In genomic region chr3:134099471-134100125, GRCm38 (mm10) we compare ENCODE assay signal across 8 mouse cellular contexts.
DNase-seq lines count a peak whose midpoint lies in the region; ATAC-seq and TF ChIP-seq lines count a peak whose summit lies in the region.

No protein-coding gene starts in this region.

- peak; percentile 34 for DNase-seq in hindbrain, embryonic 11.5 days (ENCODE audit: low spot score)
- no peak for DNase-seq in hindbrain, embryonic 10.5 days (ENCODE audit: low spot score)
- peak; percentile 75 for DNase-seq in Patski (ENCODE audit: low read depth, low spot score)
- peak; percentile 72 for DNase-seq in embryonic facial prominence, embryonic 11.5 days (ENCODE audit: low spot score)
- DNase-seq in telencephalon, adult 2 months (ENCODE audit: low read depth, low spot score): peak; percentile 6

- WGBS in hindbrain, embryonic 11.5 days: 74% methylated on average over 3 of the region's 3 CpGs
- 74% methylated on average over 3 of the region's 3 CpGs for WGBS in hindbrain, embryonic 10.5 days
- 54% methylated on average over 3 of the region's 3 CpGs for WGBS in embryonic facial prominence, embryonic 11.5 days
- 67% methylated on average over 3 of the region's 3 CpGs for WGBS in intestine, postnatal 0 days
- 56% methylated on average over 3 of the region's 3 CpGs for WGBS in limb, embryonic 12.5 days

- H3K9me3 ChIP-seq in hindbrain, embryonic 11.5 days (ENCODE audit: control insufficient read depth, low read length): no peaks in the 10 kb centered on the region
- H3K9me3 ChIP-seq in hindbrain, embryonic 10.5 days: no peaks in the 10 kb centered on the region
- H3K9me3 ChIP-seq in embryonic facial prominence, embryonic 11.5 days (replicated peaks; ENCODE audit: control insufficient read depth, low read length): no peaks in the 10 kb centered on the region
- H3K9me3 ChIP-seq in intestine, postnatal 0 days (ENCODE audit: control insufficient read depth): no peaks in the 10 kb centered on the region
- H3K9me3 ChIP-seq in limb, embryonic 12.5 days: no peaks in the 10 kb centered on the region

- no peaks in the 10 kb centered on the region for H3K4me1 ChIP-seq in hindbrain, embryonic 11.5 days (replicated peaks; ENCODE audit: control insufficient read depth, insufficient read depth, low read length)
- 0 out of 2 replicates have a peak, but pooled peaks cover 8% of the 10 kb centered on the region for H3K4me1 ChIP-seq in hindbrain, embryonic 10.5 days (replicated peaks)
- H3K4me1 ChIP-seq in embryonic facial prominence, embryonic 11.5 days (ENCODE audit: control insufficient read depth, insufficient read depth, low read length): no peaks in the 10 kb centered on the region
- H3K4me1 ChIP-seq in intestine, postnatal 0 days (replicated peaks; ENCODE audit: control insufficient read depth, insufficient read depth, low read length): peaks cover 4% of the 10 kb centered on the region; the same call in 1 of the 2 replicates
- peaks cover 11% of the 10 kb centered on the region; the same call in 1 of the 2 replicates for H3K4me1 ChIP-seq in limb, embryonic 12.5 days (replicated peaks)

- POLR2A ChIA-PET in Patski (lab: Charles Lee): interaction anchor here (1.4 kb wide), 1 partner anchor 49 kb away, joined by 3 read pairs; no protein-coding TSS in a partner anchor

- peak; percentile 48; the same call in 1 of the 2 replicates for ATAC-seq in hindbrain, embryonic 11.5 days (ENCODE audit: low FRiP score)
- peak; percentile 41 for ATAC-seq in Patski
- ATAC-seq in embryonic facial prominence, embryonic 11.5 days (replicated peaks; ENCODE audit: insufficient number of reproducible peaks, low FRiP score, low TSS enrichment, low read depth): no peak
- peak; percentile 38; the same call in 1 of the 2 replicates for ATAC-seq in intestine, postnatal 0 days
- no peak for ATAC-seq in limb, embryonic 12.5 days (ENCODE audit: insufficient number of reproducible peaks, insufficient read depth, low FRiP score, low TSS enrichment, low read depth)
- ATAC-seq in megakaryocyte, adult 5-6 weeks (ENCODE audit: poor library complexity, severe bottlenecking): no peak

- H3K36me3 ChIP-seq in hindbrain, embryonic 11.5 days (ENCODE audit: control insufficient read depth, insufficient read depth, low read length): no peaks in the 10 kb centered on the region
- H3K36me3 ChIP-seq in hindbrain, embryonic 10.5 days: no peaks in the 10 kb centered on the region
- no peaks in the 10 kb centered on the region for H3K36me3 ChIP-seq in embryonic facial prominence, embryonic 11.5 days (replicated peaks; ENCODE audit: control insufficient read depth, insufficient read depth, low read depth, low read length)
- no peaks in the 10 kb centered on the region for H3K36me3 ChIP-seq in intestine, postnatal 0 days (ENCODE audit: control insufficient read depth, insufficient read depth)
- H3K36me3 ChIP-seq in limb, embryonic 12.5 days: no peaks in the 10 kb centered on the region

- TF ChIP-seq CTCF in Patski (IDR thresholded peaks at IDR 0.05): no peak
- no peak for TF ChIP-seq CTCF in intestine, postnatal 0 days (IDR thresholded peaks at IDR 0.05; ENCODE audit: low read depth)

- no peak overlapping the region for H3K27ac ChIP-seq in hindbrain, embryonic 11.5 days (ENCODE audit: low read depth, low read length)
- no peak overlapping the region for H3K27ac ChIP-seq in hindbrain, embryonic 10.5 days
- H3K27ac ChIP-seq in embryonic facial prominence, embryonic 11.5 days (replicated peaks; ENCODE audit: low read depth, low read length): no peak overlapping the region
- no peak overlapping the region for H3K27ac ChIP-seq in intestine, postnatal 0 days (ENCODE audit: low read depth, low read length)
- peak overlapping the region; percentile 23; the same call in 1 of the 2 replicates for H3K27ac ChIP-seq in limb, embryonic 12.5 days

- H3K4me3 ChIP-seq in hindbrain, embryonic 11.5 days (ENCODE audit: low read depth, low read length): no peak overlapping the region
- H3K4me3 ChIP-seq in hindbrain, embryonic 10.5 days: no peak overlapping the region
- H3K4me3 ChIP-seq in embryonic facial prominence, embryonic 11.5 days (ENCODE audit: low read depth, low read length): no peak overlapping the region
- no peak overlapping the region for H3K4me3 ChIP-seq in intestine, postnatal 0 days (ENCODE audit: low read depth, low read length)
- H3K4me3 ChIP-seq in limb, embryonic 12.5 days (replicated peaks): no peak overlapping the region

- no peak overlapping the region for H3K9ac ChIP-seq in hindbrain, embryonic 11.5 days (ENCODE audit: low read depth, low read length)
- H3K9ac ChIP-seq in embryonic facial prominence, embryonic 11.5 days (replicated peaks; ENCODE audit: low read length): no peak overlapping the region
- H3K9ac ChIP-seq in intestine, postnatal 0 days (ENCODE audit: low read depth, low read length): no peak overlapping the region
- no peak overlapping the region for H3K9ac ChIP-seq in limb, embryonic 12.5 days (replicated peaks)

- CTCF ChIA-PET in Patski (lab: Charles Lee): no interaction called here

- H3K4me2 ChIP-seq in hindbrain, embryonic 11.5 days (replicated peaks; ENCODE audit: low read depth, low read length): no peak overlapping the region
- no peak overlapping the region for H3K4me2 ChIP-seq in embryonic facial prominence, embryonic 11.5 days (ENCODE audit: low read depth, low read length)
- H3K4me2 ChIP-seq in intestine, postnatal 0 days (replicated peaks; ENCODE audit: low read depth): no peak overlapping the region
- no peak overlapping the region for H3K4me2 ChIP-seq in limb, embryonic 12.5 days

- in situ Hi-C loops in Patski (cut with MboI; ENCODE audit: low pct_unique_long_range_greater_than_20kb): no loop called here

- no peaks in the 10 kb centered on the region for H3K27me3 ChIP-seq in hindbrain, embryonic 11.5 days (ENCODE audit: control insufficient read depth, insufficient read depth, low read length)
- no peaks in the 10 kb centered on the region for H3K27me3 ChIP-seq in hindbrain, embryonic 10.5 days (ENCODE audit: insufficient read depth, poor library complexity, severe bottlenecking)
- H3K27me3 ChIP-seq in Patski: no peaks in the 10 kb centered on the region
- no peaks in the 10 kb centered on the region for H3K27me3 ChIP-seq in embryonic facial prominence, embryonic 11.5 days (ENCODE audit: control insufficient read depth, insufficient read depth, low read length)
- no peaks in the 10 kb centered on the region for H3K27me3 ChIP-seq in intestine, postnatal 0 days (replicated peaks; ENCODE audit: control insufficient read depth, insufficient read depth, low read length)
- H3K27me3 ChIP-seq in limb, embryonic 12.5 days: no peaks in the 10 kb centered on the region

Comparison
In these comparisons a context has a peak if more than half of its experiments do, and no peak if none do; other contexts are left out.
1. ATAC-seq: peak in hindbrain, embryonic 11.5 days (single experiment), Patski (single experiment) and intestine, postnatal 0 days (single experiment); none in embryonic facial prominence, embryonic 11.5 days (single experiment), limb, embryonic 12.5 days (single experiment) and megakaryocyte, adult 5-6 weeks (single experiment).